Mouse (Mus musculus): ENCODE data around the gene Hvcn1. TPM values are rescaled to one million over a fixed set of nuclear protein-coding genes. Genes with fewer than 3 reads are reported as not detected.
"Not testable (repeated sequence)": the region's sequence is repeated elsewhere in the genome, so short reads cannot be mapped to it uniquely, and the experiment has no call there.

Hvcn1 gene
- polyA plus RNA-seq, 1 experiment from 2014 or later, result 0.15 TPM

DNA sequence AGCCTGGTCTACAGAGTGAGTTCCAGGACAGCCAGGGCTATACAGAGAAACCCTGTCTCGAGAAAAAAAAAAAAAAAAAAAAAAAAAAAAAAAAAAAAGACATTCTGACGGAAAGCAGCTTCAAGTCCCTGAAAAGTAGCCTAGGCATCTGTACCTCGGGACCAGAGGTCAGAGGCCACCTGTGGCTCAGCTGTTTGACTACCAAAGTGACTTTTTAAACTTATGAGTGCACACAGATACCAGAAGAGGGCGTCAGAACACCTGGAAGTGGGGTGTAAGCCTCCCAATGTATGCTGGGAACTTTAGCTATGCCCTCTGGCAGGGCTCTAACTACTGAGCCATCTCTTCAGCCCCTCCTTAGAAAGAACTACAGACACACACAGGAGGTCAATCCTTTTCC, 14.3 kb upstream of the Hvcn1 start:
- POLR2A ChIA-PET, result interaction anchor here (0.6 to 1.0 kb wide), 2 partner anchors 13 to 39 kb away, joined by 3 to 4 read pairs; no protein-coding TSS in a partner anchor
- ATAC-seq (no peak), DNase-seq (ENCODE audit: low read depth, low spot score) (no peak)
- H3K27me3 ChIP-seq, result no peaks in the 10 kb centered on the region
- in situ Hi-C loops (cut with MboI; ENCODE audit: low pct_unique_long_range_greater_than_20kb), result no loop called here
- TF ChIP-seq CTCF (IDR thresholded peaks at IDR 0.05), result no peak
- CTCF ChIA-PET, result interaction anchor here (1.1 kb wide), 2 partner anchors 10 to 54 kb away, joined by 3 read pairs; no protein-coding TSS in a partner anchor

DNA sequence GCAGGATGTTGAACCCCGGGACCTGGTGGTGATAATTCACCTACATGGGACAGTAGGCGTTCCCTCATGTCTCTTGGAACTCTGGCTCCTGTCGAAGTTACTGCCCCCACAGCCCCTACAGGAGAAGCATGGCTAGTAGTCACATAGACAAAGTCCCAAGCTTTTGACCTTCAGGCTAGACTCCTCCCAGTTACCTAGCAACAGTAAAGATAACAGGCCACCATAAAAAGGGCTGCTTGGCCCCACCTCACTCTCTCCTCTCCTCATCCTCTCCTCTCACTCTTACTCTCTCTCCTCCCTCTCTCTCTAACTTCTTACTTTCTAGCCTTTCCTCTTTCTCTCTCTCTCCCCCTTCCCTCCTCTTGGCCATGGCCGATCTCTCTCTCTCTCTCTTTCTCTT, 5.7 kb upstream of the Hvcn1 start:
- POLR2A ChIA-PET, result no interaction called here
- CTCF ChIA-PET, result no interaction called here
- no peak for ATAC-seq
- TF ChIP-seq CTCF (IDR thresholded peaks at IDR 0.05), result no peak
- H3K27me3 ChIP-seq, result no peaks in the 10 kb centered on the region
- DNase-seq (ENCODE audit: low read depth, low spot score), result no peak
- in situ Hi-C loops (cut with MboI; ENCODE audit: low pct_unique_long_range_greater_than_20kb), result no loop called here

DNA sequence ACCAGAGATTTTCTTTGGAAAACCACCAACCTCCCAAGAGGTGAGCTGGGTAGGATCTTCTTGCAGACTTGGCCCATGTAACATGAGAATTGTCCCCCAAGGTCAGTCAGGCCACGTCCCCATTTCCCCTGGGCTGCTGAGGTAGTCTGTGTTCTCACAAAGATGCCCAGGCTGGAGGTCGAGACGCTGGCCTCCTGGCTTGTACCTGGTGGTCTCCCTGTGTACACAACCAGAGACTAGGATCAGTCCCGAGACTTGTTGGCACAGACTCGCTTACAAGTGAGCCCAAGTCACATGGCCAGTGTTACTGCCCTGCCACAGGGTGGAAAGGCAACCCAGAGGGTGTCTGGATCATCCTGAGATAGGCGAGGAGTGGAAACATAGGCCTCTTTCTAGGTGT, 4.7 kb upstream of the Hvcn1 start:
- ChIA-PET CTCF (no interaction called here), POLR2A (no interaction called here)
- ATAC-seq (no peak), DNase-seq (ENCODE audit: low read depth, low spot score) (no peak)
- TF ChIP-seq CTCF (IDR thresholded peaks at IDR 0.05), result no peak
- in situ Hi-C loops (cut with MboI; ENCODE audit: low pct_unique_long_range_greater_than_20kb), result no loop called here
- no peaks in the 10 kb centered on the region for H3K27me3 ChIP-seq

DNA sequence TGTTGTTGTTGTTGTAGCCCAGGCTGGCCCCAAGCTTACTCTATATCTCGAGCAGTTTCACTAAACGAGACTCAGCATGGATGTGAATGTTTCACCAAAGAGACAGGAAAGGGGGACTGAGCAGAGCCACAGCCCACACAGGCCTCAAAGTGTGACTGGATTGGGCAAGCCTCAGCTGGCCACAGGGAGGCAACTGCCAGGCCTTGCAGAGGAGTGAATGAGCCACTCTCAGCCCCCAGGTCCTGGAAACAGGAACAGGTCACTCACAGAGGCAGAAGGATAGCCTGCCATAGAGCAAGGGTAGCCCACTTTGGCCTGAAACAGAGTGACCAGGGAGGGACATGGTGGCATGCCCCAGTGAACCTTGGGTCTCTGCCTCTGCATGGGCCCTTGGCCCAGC, 2.4 kb upstream of the Hvcn1 start:
- DNase-seq (ENCODE audit: low read depth, low spot score) (no peak), ATAC-seq (no peak)
- ChIA-PET CTCF (no interaction called here), POLR2A (no interaction called here)
- no peak for TF ChIP-seq CTCF (IDR thresholded peaks at IDR 0.05)
- no peaks in the 10 kb centered on the region for H3K27me3 ChIP-seq
- in situ Hi-C loops (cut with MboI; ENCODE audit: low pct_unique_long_range_greater_than_20kb), result no loop called here

DNA sequence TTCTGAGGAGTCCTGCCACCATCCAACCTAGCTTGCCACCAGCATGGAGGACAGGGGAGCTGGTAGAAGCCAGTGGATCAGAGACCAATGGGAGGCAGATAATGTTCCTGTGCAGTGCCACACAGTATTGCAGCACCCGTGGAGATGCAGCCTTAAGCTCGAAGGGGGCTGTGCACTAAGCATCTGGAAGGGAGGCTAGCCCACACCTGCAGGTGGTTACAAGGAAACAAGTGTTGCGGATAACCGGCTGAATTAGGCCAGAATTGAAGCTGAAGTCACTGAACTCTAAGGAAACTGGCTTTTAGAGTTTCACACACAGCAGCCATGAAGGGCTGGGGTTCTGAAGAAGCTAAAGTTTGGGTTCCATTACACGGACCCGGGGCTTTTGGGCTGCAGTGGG, 2.3 kb downstream of the Hvcn1 start:
- ChIA-PET CTCF (interaction anchor here (1.1 kb wide), 1 partner anchor 33 kb away, joined by 3 read pairs; no protein-coding TSS in a partner anchor), POLR2A (interaction anchor here (0.5 to 1.0 kb wide), 2 partner anchors 51 to 81 kb away, joined by 3 to 6 read pairs; no protein-coding TSS in a partner anchor)
- ATAC-seq (no peak), DNase-seq (ENCODE audit: low read depth, low spot score) (no peak)
- no peak for TF ChIP-seq CTCF (IDR thresholded peaks at IDR 0.05)
- in situ Hi-C loops (cut with MboI; ENCODE audit: low pct_unique_long_range_greater_than_20kb), result no loop called here
- no peaks in the 10 kb centered on the region for H3K27me3 ChIP-seq

DNA sequence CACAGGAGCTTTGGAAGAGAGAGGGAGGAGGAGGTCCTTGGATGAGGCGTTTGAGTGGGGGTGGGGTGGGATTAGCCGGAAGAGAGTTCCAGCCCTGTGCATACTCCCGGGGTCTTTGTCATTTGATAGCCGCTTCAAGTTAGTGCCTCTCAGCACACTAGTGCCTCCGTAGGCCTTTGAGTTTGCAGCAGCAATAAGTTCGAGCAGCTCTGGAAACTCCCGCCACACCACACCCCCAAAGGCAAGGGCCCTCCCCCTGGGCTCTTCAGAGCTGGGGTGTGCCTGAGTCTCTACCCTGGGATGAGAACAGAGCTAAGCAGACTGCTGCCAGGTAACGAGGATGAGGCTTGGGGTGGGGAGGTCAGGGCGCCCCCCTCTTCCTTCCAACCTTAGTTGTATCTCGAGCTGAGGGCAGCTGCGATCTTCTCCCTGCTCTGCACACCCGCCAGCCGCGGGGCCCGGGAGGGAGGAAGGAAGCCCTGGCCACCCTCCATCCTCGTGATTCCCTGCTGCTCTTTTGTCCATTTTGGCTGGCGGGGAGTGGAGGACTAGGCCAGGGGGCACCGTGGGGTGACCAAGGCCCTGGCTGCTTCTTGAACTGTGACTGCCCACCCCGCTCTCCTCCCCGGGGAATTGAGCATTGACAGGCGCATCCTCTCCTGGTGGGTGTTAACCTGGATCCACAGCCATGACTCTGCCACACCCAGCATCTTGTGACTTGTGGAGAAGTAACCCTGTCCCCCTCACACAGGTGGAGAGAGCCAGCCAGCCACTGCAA, 3.2 kb downstream of the Hvcn1 start:
- DNase-seq (ENCODE audit: low read depth, low spot score), result no peak
- H3K27me3 ChIP-seq, result no peaks in the 10 kb centered on the region
- CTCF ChIA-PET, result no interaction called here
- in situ Hi-C loops (cut with MboI; ENCODE audit: low pct_unique_long_range_greater_than_20kb), result no loop called here
- POLR2A ChIA-PET, result interaction anchor here (0.5 to 1.0 kb wide), 2 partner anchors 50 to 81 kb away, joined by 3 to 6 read pairs; no protein-coding TSS in a partner anchor
- no peak for TF ChIP-seq CTCF (IDR thresholded peaks at IDR 0.05)
- no peak for ATAC-seq

DNA sequence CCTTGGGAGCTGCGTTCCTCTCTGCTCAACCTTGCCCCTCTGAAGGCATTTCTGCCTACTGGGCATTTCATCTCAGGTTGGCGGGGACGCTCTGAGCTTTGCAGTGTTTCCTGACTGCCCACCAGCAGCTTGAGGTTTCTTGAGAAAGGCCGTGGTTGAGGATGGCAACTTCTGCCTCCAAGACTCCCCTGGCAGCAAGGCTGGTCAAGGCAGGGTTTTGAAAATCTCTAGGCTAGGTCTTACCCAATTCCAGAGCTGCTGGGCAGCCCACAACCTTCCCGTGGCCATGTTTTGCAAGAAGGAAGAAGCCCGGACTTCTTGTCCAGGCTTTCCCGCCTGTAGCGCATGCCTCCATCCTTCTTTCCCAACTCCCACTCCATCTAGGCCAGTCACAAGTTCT, 4.3 kb downstream of the Hvcn1 start:
- POLR2A ChIA-PET, result no interaction called here
- DNase-seq (ENCODE audit: low read depth, low spot score) (no peak), ATAC-seq (no peak)
- in situ Hi-C loops (cut with MboI; ENCODE audit: low pct_unique_long_range_greater_than_20kb), result no loop called here
- H3K27me3 ChIP-seq, result no peaks in the 10 kb centered on the region
- TF ChIP-seq CTCF (IDR thresholded peaks at IDR 0.05), result no peak
- CTCF ChIA-PET, result no interaction called here

DNA sequence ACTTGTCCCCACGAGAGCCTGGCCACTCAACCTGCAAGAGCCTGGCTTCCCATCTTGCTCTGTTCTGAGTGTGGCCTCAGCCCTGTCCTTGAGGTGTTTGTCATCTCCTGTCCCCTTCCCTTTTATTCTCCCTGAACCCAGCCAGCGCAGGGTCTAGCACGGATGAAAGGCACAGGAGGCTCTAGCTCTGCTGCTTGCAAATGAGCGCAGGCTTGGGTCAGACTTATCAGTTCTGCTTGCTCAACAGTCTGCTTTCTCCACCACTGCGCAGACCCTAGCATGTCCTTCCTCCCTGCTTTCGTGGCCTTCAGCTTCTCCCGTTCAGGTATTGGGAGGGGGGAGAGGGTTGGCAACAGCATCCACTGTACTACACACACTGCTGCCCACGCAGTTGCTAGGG, 5.5 kb downstream of the Hvcn1 start:
- no peak for ATAC-seq
- ChIA-PET POLR2A (no interaction called here), CTCF (no interaction called here)
- H3K27me3 ChIP-seq, result no peaks in the 10 kb centered on the region
- in situ Hi-C loops (cut with MboI; ENCODE audit: low pct_unique_long_range_greater_than_20kb), result no loop called here
- TF ChIP-seq CTCF (IDR thresholded peaks at IDR 0.05), result no peak
- no peak for DNase-seq (ENCODE audit: low read depth, low spot score)

DNA sequence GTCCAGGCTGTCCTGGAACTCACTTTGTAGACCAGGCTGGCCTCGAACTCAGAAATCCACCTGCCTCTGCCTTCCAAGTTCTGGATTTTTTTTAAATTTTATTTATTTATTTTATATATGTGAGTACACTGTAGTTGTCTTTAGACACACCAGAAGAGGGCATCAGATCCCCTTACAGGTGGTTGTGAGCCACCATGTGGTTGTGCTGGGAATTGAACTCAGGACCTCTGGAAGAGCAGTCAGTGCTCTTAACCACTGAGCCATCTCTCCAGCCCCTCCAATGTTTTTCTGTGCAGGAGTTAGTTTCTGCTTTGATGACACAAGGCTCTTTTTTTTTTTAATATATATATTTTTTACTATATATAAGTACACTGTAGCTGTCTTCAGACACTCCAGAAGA, 6.2 kb downstream of the Hvcn1 start:
- DNase-seq (ENCODE audit: low read depth, low spot score); ATAC-seq; CTCF ChIA-PET; POLR2A ChIA-PET; H3K27me3 ChIP-seq; in situ Hi-C loops (cut with MboI; ENCODE audit: low pct_unique_long_range_greater_than_20kb): not testable (repeated sequence)

DNA sequence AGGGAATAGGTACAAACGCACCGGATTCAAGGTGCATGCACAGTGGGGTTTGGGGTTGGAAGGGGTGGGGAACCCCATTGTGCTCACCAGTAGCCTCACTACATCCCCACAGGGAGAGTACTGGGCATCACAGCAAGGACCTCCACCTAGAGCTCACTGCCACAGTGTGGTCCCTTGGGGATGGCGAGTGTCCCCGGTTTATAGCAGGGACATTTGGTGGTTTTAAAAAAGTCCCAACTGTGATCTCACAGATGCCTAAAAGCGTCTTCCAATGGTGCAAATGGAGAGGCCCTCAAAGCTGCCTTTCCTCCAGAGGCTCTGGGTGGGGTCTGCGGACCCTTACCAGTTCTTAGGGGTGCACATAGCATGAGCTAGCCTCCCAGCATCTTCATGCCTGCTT, 7.3 kb downstream of the Hvcn1 start:
- in situ Hi-C loops (cut with MboI; ENCODE audit: low pct_unique_long_range_greater_than_20kb), result no loop called here
- POLR2A ChIA-PET, result interaction anchor here (0.7 kb wide), 1 partner anchor 178 kb away, joined by 3 read pairs; the partner anchor contains the start of gene Arpc3

DNA sequence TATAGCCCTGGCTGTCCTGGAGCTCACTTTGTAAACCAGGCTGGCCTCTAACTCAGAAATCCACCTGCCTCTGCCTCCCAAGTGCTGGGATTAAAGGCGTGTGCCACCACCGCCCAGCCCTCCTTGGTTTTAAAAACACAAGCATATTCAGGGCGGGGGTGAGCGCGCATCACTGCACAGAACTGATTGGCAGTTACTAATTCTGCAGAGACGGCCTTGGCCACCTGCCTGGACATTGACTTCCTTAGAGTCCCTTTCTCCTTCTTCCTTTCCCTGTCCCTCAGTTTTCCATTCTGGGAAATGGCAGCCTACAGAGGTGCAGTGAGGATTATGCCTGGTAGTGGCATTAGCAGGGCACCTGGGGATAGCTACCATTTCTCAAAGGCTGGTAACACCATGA, 11.0 kb downstream of the Hvcn1 start:
- in situ Hi-C loops (cut with MboI; ENCODE audit: low pct_unique_long_range_greater_than_20kb), result no loop called here
- DNase-seq (ENCODE audit: low read depth, low spot score), result no peak
- CTCF ChIA-PET, result interaction anchor here (1.3 kb wide), 1 partner anchor 86 kb away, joined by 4 read pairs; no protein-coding TSS in a partner anchor
- POLR2A ChIA-PET, result no interaction called here
- no peak for TF ChIP-seq CTCF (IDR thresholded peaks at IDR 0.05)
- no peaks in the 10 kb centered on the region for H3K27me3 ChIP-seq
- ATAC-seq, result no peak

More for the DNA sequence above, 7.3 kb downstream of the Hvcn1 start:
- CTCF ChIA-PET, result no interaction called here
- DNase-seq (ENCODE audit: low read depth, low spot score) (no peak), ATAC-seq (no peak)
- no peaks in the 10 kb centered on the region for H3K27me3 ChIP-seq
- no peak for TF ChIP-seq CTCF (IDR thresholded peaks at IDR 0.05)

Measured in Patski (cell line).